27 mouse cellular contexts compared by ENCODE assay signal in the genomic region with DNA sequence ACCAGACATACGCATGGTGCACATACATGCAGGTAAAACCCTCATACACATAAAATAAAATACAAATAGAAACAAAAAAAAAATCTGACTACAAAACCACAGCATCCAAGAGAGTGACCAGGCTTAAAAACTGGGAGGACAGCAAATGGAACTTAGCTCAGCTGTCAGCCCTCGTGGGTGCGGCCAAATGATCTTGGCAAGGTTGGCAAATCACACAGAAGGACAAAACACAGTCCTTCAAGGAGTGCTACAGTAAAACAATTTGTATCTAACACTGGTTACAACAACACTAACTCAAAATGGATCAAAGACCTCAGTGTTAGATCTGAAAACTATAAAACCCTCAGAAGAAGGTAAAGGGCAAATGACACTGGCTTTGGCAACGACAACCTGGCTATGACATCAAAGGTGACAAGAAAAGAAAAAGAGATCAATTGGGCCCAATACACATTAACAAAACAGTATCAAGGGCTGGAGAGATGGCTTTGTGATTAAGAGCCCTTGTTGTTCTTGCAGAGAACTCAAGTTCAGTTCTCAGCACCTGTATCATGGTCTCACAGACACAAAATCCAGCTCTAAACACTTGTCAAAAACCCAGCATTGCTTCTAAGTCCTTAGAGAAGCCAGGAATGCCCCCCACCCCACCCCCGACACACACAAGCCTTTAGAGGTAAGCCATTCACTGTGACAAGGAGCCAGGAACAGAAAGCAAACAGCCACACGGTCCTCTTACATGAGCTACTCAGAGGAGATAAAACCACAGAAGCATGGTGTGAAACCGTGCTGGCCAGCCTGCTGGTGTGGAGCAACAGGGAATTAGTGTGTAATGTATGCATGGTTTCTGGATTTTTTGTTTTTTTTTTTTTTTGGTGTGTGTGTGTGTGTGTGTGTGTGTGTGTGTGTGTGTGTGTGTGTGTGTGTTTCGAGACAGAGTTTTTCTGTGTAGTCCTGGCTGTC. TPM values are rescaled to one million over a fixed set of nuclear protein-coding genes. Genes with fewer than 3 reads are reported as not detected.
DNase-seq lines count a peak whose midpoint lies in the region; ATAC-seq and TF ChIP-seq lines count a peak whose summit lies in the region.
"Had no signal": no experiment of that assay in that cellular context is flagged by ENCODE, and none has a peak within 500 bp of the region (broad histone marks: within the 10 kb centered on the region; RNA-seq: fewer than 3 reads in every experiment).

No protein-coding gene starts in this region.

- WGBS in liver, postnatal 0 days (ENCODE audit: insufficient replicate concordance) = 53% methylated on average over 7 of the region's 8 CpGs
- WGBS in liver, embryonic 11.5 days = 66% methylated on average over 7 of the region's 8 CpGs

- peaks cover 3% of the 10 kb centered on the region for H3K4me1 ChIP-seq in liver, postnatal 0 days (ENCODE audit: insufficient read depth)
- H3K4me1 ChIP-seq in liver, embryonic 11.5 days (replicated peaks; ENCODE audit: control insufficient read depth, insufficient read depth, low read length) = no peaks in the 10 kb centered on the region
- H3K4me1 ChIP-seq: embryonic facial prominence, embryonic 12.5 days; limb, embryonic 15.5 days had no signal

- no peak overlapping the region for H3K4me3 ChIP-seq in liver, postnatal 0 days (ENCODE audit: low read depth, low read length)
- no peak overlapping the region for H3K4me3 ChIP-seq in liver, embryonic 11.5 days (ENCODE audit: low read depth, low read length)
- H3K4me3 ChIP-seq: embryonic facial prominence, embryonic 12.5 days; heart, adult 2 months; heart, embryonic 13.5 days; limb, embryonic 15.5 days had no signal

- no peaks in the 10 kb centered on the region for H3K9me3 ChIP-seq in liver, postnatal 0 days (ENCODE audit: low read length)
- no peaks in the 10 kb centered on the region for H3K9me3 ChIP-seq in liver, embryonic 11.5 days (ENCODE audit: control insufficient read depth, low read length)
- H3K9me3 ChIP-seq: embryonic facial prominence, embryonic 12.5 days; heart, embryonic 13.5 days; limb, embryonic 15.5 days had no signal

- H3K36me3 ChIP-seq in liver, postnatal 0 days (replicated peaks; ENCODE audit: insufficient read depth, low read length) = no peaks in the 10 kb centered on the region
- H3K36me3 ChIP-seq in liver, embryonic 11.5 days (ENCODE audit: control insufficient read depth, insufficient read depth, low read length) = no peaks in the 10 kb centered on the region
- H3K36me3 ChIP-seq: embryonic facial prominence, embryonic 12.5 days; heart, embryonic 13.5 days; limb, embryonic 15.5 days had no signal

- peak overlapping the region; percentile 25; the same call in 1 of the 2 replicates for H3K27ac ChIP-seq in liver, postnatal 0 days (ENCODE audit: low read depth)
- no peak overlapping the region for H3K27ac ChIP-seq in liver, embryonic 11.5 days (ENCODE audit: low read depth, low read length)
- H3K27ac ChIP-seq: embryonic facial prominence, embryonic 12.5 days; heart, adult 2 months; heart, embryonic 13.5 days; hindbrain, postnatal 0 days; limb, embryonic 15.5 days had no signal

- no peak overlapping the region for H3K9ac ChIP-seq in liver, postnatal 0 days (replicated peaks)
- no peak overlapping the region for H3K9ac ChIP-seq in liver, embryonic 11.5 days (ENCODE audit: low read depth, low read length)
- H3K9ac ChIP-seq: embryonic facial prominence, embryonic 12.5 days; forebrain, postnatal 0 days; heart, embryonic 13.5 days; limb, embryonic 15.5 days had no signal

- ATAC-seq in liver, postnatal 0 days = 0 out of 2 replicates have a peak, but pooled peaks have one; percentile 30
- ATAC-seq in liver, embryonic 11.5 days (replicated peaks; ENCODE audit: low FRiP score) = no peak
- ATAC-seq: forebrain, postnatal 0 days; hindbrain, postnatal 0 days; midbrain, embryonic 16.5 days had no signal

- no peak for DNase-seq in liver, postnatal 0 days
- no peak for DNase-seq in liver, embryonic 11.5 days (ENCODE audit: low spot score)
- DNase-seq in T-cell, adult 2 months (ENCODE audit: low spot score) = peak; percentile 55
- DNase-seq in natural killer cell, adult 2 months (ENCODE audit: low spot score in 2 of 2) = peak; percentile 49 to 65
- DNase-seq in frontal cortex, adult 2 months (ENCODE audit: extremely low spot score in 1 of 2, low spot score in 1 of 2) = no peak
- no peak for DNase-seq in kidney, postnatal 36 days
- no peak for DNase-seq in cerebellum, postnatal 14 days
- DNase-seq: adrenal gland, postnatal 36 days; B cell, adult 2 months; cerebellum, adult 11-12 months; cerebellum, postnatal 25 days; forebrain, postnatal 0 days; gastrocnemius, postnatal 25 days; heart, adult 2 months; heart, postnatal 14 days; kidney, adult 18-20 months; left cerebral cortex, postnatal 4 days; lung, postnatal 36 days; right cerebral cortex, postnatal 14 days; spleen, adult 18-20 months; thymus, adult 2 months; thymus, postnatal 4 days had no signal

- no peak for TF ChIP-seq CTCF in liver, postnatal 0 days (IDR thresholded peaks at IDR 0.05; ENCODE audit: low read depth)

- TF ChIP-seq EP300 in liver, postnatal 0 days (IDR thresholded peaks at IDR 0.05; ENCODE audit: low read depth) = no peak

- no peak overlapping the region for H3K4me2 ChIP-seq in liver, postnatal 0 days (ENCODE audit: low read depth, low read length)
- H3K4me2 ChIP-seq in liver, embryonic 11.5 days = no peak overlapping the region
- H3K4me2 ChIP-seq: embryonic facial prominence, embryonic 12.5 days; heart, embryonic 13.5 days; limb, embryonic 15.5 days had no signal

- no peaks in the 10 kb centered on the region for H3K27me3 ChIP-seq in liver, postnatal 0 days (ENCODE audit: insufficient read depth, low read length)
- no peaks in the 10 kb centered on the region for H3K27me3 ChIP-seq in liver, embryonic 11.5 days (replicated peaks; ENCODE audit: control insufficient read depth, insufficient read depth, low read length)
- H3K27me3 ChIP-seq: embryonic facial prominence, embryonic 12.5 days; heart, embryonic 13.5 days; limb, embryonic 15.5 days had no signal

RNA-seq across cellular contexts. Expression of gene Fam102a, which starts 14.8 kb away (rescaled TPM):
- 4.8 and 6.1 TPM in 2 replicates for polyA plus RNA-seq in liver, postnatal 0 days (2015; fragmentation: Nextera tagmentation; extraction: Ambion mirVana)
- polyA plus RNA-seq in liver, embryonic 11.5 days (2014; fragmentation: Nextera tagmentation; extraction: Ambion mirVana) = 4.1 and 6.5 TPM in 2 replicates
- 34.3 and 41.8 TPM in 2 replicates for polyA plus RNA-seq in frontal cortex, adult 2 months (2012; rRNA removed)

RNA-seq across cellular contexts. Expression of gene Dpm2, which starts 50.3 kb away (rescaled TPM):
- polyA plus RNA-seq in liver, postnatal 0 days (2015; fragmentation: Nextera tagmentation; extraction: Ambion mirVana) = 37.0 and 41.7 TPM in 2 replicates
- polyA plus RNA-seq in liver, embryonic 11.5 days (2014; fragmentation: Nextera tagmentation; extraction: Ambion mirVana) = 100 and 109 TPM in 2 replicates
- polyA plus RNA-seq in frontal cortex, adult 2 months (2012; rRNA removed) = 145 and 160 TPM in 2 replicates

RNA-seq across cellular contexts. Expression of gene Pip5kl1, which starts 54.3 kb away (rescaled TPM):
- not detected in 2 replicates for polyA plus RNA-seq in liver, postnatal 0 days (2015; fragmentation: Nextera tagmentation; extraction: Ambion mirVana)
- polyA plus RNA-seq in liver, embryonic 11.5 days (2014; fragmentation: Nextera tagmentation; extraction: Ambion mirVana) = 0.48 TPM in 1 of 2 replicates, not detected in the other
- 22.7 and 23.6 TPM in 2 replicates for polyA plus RNA-seq in frontal cortex, adult 2 months (2012; rRNA removed)
- polyA plus RNA-seq: heart, embryonic 13.5 days had no signal

RNA-seq across cellular contexts. Expression of gene 9430097D07Rik, which starts 55.2 kb away (rescaled TPM):
- polyA plus RNA-seq in liver, postnatal 0 days (2015; fragmentation: Nextera tagmentation; extraction: Ambion mirVana) = not detected in 2 replicates
- not detected in 2 replicates for polyA plus RNA-seq in liver, embryonic 11.5 days (2014; fragmentation: Nextera tagmentation; extraction: Ambion mirVana)
- polyA plus RNA-seq in frontal cortex, adult 2 months (2012; rRNA removed) = 0.38 and 0.46 TPM in 2 replicates
- polyA plus RNA-seq: heart, adult 2 months; limb, embryonic 15.5 days; thymus, adult 2 months had no signal

Comparison
In these comparisons a context has a peak if more than half of its experiments do, and no peak if none do; other contexts are left out.
1. DNase-seq: peak in T-cell, adult 2 months (single experiment) and natural killer cell, adult 2 months (2 of 2); none in liver, postnatal 0 days (single experiment), liver, embryonic 11.5 days (single experiment), frontal cortex, adult 2 months (0 of 2), kidney, postnatal 36 days (0 of 2) and cerebellum, postnatal 14 days (0 of 2).
2. RNA of gene Pip5kl1, which starts 54.3 kb away (polyA plus RNA-seq): 22.7 to 23.6 TPM in frontal cortex, adult 2 months; 0.48 TPM in liver, embryonic 11.5 days and not detected in liver, postnatal 0 days; every median in the first group is over 10 times any median in the second.